Mouse (Mus musculus): ENCODE results near the gene Spats2.
"Not testable (repeated sequence)": the region's sequence is repeated elsewhere in the genome, so short reads cannot be mapped to it uniquely, and the experiment has no call there.

Spats2 gene

GRCm38 (mm10) chr15:99226090-99226489, 100.4 kb downstream of the Spats2 start:
- DNase-seq, result no peak

- DNase-seq, result no peak
Measured at GRCm38 (mm10) chr15:99231998-99232397, 106.3 kb downstream of the Spats2 start.

- DNase-seq, result no peak
Measured at GRCm38 (mm10) chr15:99233719-99234118, 108.0 kb downstream of the Spats2 start.

GRCm38 (mm10) chr15:99234326-99235010, 108.8 kb downstream of the Spats2 start:
- DNase-seq, result no peak

- DNase-seq, result no peak
Measured at GRCm38 (mm10) chr15:99238006-99238405, 112.3 kb downstream of the Spats2 start.

GRCm38 (mm10) chr15:99240129-99240528, 114.4 kb downstream of the Spats2 start:
- no peak for DNase-seq

- DNase-seq, result no peak
Measured at GRCm38 (mm10) chr15:99241249-99241648, 115.5 kb downstream of the Spats2 start.

GRCm38 (mm10) chr15:99242045-99242444, 116.3 kb downstream of the Spats2 start:
- DNase-seq, result peak; percentile 19

GRCm38 (mm10) chr15:99246736-99247135, 121.0 kb downstream of the Spats2 start:
- peak; percentile 73 for DNase-seq

- DNase-seq, result peak; percentile 56
Measured at GRCm38 (mm10) chr15:99248972-99249371, 123.3 kb downstream of the Spats2 start.

GRCm38 (mm10) chr15:99249938-99250337, 124.2 kb downstream of the Spats2 start:
- DNase-seq, result peak; percentile 41

GRCm38 (mm10) chr15:99251111-99251510, 125.4 kb downstream of the Spats2 start:
- peak; percentile 58 for DNase-seq

GRCm38 (mm10) chr15:99251626-99252380, 126.1 kb downstream of the Spats2 start, which contains the start of gene Mcrs1:
Mcrs1 (minus strand) TSS chr15:99251961.
- peak; percentile 99 for DNase-seq

- DNase-seq, result no peak
Measured at GRCm38 (mm10) chr15:99252381-99253174, 126.9 kb downstream of the Spats2 start.

- not testable (repeated sequence) for DNase-seq
Measured at GRCm38 (mm10) chr15:99253175-99253479, 127.4 kb downstream of the Spats2 start.

GRCm38 (mm10) chr15:99253772-99254171, 128.1 kb downstream of the Spats2 start:
- DNase-seq, result no peak

- no peak for DNase-seq
Measured at GRCm38 (mm10) chr15:99254477-99255005, 128.8 kb downstream of the Spats2 start.

GRCm38 (mm10) chr15:99255241-99255749, 129.6 kb downstream of the Spats2 start:
- no peak for DNase-seq

- no peak for DNase-seq
Measured at GRCm38 (mm10) chr15:99259167-99259729, 133.5 kb downstream of the Spats2 start.

- DNase-seq, result no peak
Measured at GRCm38 (mm10) chr15:99259730-99260252, 134.1 kb downstream of the Spats2 start.

- DNase-seq, result no peak
Measured at GRCm38 (mm10) chr15:99262702-99263101, 137.0 kb downstream of the Spats2 start.

Data from cerebellum, adult 11-12 months (tissue).